Mouse (Mus musculus) left cerebral cortex, postnatal 10 days (tissue): ENCODE results near the gene Isoc2a. TPM values are rescaled to one million over a fixed set of nuclear protein-coding genes. Genes with fewer than 3 reads are reported as not detected.

Source experiments
- DNase-seq, 2 experiments: peaks; one replicate each; pipeline ENCODE4 v3.0.0; 2021 to 2022; ENCODE audit warnings: low spot score in 2 of 2, mixed read lengths in 1 of 2; ENCODE audit errors: extremely low spot score in 1 of 2
- intact Hi-C: fragments of 180-260 bp; cut with DNase I; formaldehyde crosslinking; loops from one replicate; pipeline ENCODE4 v1.15.1; 2025
- total RNA-seq, 2 experiments: library from RNA; stranded (reverse); gene quantifications; 2 replicates each; pipeline ENCODE4 v1.2.3; 2021

Gene Isoc2a
- total RNA-seq, 2 experiments from 2014 or later, result 6.4 to 6.8 TPM

DNA sequence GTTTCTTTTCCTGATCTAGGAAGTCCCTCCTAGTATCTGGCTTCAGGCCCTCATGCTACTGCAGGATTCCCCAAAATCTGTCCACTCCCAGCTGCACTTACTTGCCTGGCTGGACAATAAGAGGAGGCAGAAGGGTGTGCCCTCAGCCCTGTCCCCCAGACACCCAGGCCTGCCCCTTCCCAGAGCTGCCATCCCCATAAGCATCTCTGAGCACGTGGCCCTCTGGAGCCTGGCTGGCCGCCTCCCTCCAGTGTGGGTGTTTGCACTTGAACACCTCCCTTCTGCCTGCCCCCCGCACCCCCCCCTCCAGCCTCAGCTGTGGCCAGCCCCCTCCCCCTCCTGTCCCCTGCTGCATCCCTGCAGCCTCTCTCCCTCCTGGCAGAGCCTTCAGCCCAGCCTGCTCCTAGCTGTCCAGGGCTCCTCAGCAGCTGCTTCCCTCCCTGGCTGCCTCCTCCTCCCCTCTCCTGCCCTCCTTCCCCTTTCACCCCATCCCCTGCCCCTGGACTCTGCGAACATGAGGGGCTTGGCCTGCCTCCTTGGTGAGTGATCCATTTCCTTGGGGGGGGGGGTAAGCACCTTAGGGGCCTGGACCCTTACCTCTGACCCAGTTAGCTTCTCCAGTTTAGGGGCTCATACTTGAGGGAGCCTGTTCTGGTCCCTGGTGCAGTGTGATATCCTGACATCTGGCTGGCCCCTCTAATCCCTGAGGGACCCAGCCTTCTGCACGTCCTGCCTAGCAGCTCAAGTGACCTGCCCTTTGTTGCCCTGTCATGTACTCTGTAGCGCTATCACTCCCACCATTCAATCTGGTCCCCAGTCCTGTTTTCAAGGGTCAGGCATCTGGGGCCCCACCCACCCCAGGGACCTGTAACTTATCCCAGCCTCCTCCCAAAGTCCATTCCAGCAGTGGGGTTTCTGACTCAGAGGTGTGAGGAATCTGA is 48.8 kb downstream of the Isoc2a start, which contains the start of gene Ssc5d:
TSS of gene Ssc5d (plus strand) at position 345 of the 941 bp plus-strand sequence.
- peak in 1 of 2 experiments; percentile 66 for DNase-seq
- intact Hi-C loops, result no loop called here

DNA sequence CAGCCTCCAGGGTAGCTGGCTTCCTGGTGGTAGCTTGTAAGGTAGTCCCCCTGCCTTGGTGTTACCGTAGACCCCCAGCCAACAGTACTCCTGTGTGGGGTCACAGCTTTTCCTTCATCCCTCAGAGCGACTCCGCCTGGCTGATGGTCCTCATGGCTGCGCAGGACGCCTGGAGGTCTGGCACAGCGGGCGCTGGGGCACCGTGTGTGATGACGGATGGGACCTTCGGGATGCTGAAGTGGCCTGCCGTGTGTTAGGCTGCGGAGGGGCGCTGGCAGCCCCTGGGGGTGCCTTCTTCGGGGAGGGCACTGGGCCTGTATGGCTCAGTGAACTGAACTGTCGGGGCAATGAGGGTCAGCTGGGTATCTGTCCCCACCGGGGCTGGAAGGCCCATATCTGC is 49.9 kb downstream of the Isoc2a start:
- intact Hi-C loops, result no loop called here
- DNase-seq, result no peak

DNA sequence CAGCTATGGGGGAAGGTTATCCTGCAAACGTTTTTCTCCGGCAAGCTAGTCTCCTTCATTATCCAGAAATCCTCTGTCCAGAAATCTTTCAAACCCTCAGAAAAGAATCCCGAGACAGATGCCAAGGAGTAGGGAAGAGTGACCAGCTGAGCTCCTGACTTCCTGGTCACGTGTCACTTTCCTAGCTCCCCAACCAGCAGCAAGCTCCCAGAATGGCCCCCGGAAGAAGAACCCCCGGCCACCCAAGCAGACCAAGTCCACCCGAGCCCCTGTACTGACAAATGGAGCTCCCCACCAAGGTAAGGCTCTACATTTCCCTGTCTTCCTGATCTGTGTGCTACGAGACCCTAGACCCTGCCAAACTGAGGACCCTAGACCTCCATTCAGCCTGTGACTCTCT is 50.8 kb downstream of the Isoc2a start:
- intact Hi-C loops, result no loop called here
- no peak for DNase-seq

DNA sequence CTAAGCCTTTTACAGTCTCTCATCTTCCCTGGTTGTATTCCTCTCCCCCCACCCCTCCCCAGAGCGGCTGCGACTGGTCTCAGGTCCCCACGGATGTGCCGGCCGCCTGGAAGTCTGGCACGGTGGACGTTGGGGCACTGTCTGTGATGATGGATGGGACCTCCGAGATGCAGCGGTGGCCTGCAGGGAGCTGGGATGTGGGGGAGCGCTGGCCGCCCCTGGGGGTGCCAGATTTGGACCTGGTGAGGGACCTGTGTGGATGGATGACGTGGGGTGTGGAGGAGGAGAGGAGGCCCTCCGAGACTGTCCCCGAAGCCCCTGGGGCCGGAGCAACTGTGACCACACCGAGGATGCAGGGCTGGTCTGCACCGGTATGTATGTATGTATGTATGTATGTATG is 51.4 kb downstream of the Isoc2a start:
- intact Hi-C loops, result no loop called here
- no peak for DNase-seq

DNA sequence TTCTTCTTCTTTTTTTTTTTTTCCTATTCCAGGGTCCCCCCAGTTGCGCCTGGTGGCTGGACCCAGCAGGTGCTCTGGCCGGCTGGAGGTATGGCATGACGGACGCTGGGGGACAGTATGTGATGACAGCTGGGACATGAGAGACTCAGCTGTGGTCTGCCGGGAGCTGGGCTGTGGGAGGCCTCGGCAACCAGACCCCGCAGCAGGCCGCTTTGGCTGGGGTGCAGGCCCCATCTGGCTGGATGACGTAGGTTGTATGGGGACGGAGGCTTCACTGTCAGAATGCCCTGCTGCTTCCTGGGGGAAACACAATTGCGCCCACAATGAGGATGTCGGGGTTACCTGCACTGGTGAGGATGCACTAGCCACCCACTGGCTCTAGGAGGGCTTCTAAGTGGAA is 56.1 kb downstream of the Isoc2a start:
- DNase-seq, result no peak
- intact Hi-C loops, result no loop called here

DNA sequence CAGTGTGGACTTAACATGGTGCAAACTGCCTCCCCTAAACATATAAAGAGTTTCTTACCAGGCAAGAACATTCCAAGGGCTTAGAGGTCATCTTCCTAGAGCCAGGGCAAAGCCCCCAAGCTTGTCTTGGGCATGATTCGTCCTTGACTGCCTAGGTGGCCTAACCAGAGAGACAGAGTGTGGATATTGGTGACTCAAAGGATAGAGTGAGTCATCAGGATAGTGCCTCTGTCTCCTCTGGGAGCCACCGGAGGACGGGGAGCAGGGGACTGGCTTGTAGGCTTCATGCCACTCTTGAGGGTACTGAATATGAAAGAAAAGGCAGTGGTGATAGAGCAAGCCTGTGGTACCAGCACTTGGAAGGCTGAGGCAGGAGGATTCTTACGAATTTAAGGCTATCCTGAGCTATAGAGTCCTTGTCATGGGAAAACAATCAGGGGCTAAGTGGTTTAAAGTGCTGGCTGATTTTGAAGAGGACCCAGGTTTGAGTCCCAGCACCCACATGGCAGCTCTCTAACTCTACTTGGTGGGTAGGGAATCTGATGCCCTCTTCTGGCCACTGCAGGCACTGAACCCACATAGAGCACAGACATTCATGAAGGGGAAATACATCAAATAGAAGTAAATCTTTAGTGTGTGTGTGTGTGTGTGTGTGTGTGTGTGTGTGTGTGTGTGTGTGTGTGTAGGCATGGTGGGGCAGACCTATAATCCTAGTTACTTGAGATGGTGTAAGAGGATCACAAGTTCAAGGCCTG is 57.4 kb downstream of the Isoc2a start:
- intact Hi-C loops, result no loop called here
- no peak for DNase-seq

DNA sequence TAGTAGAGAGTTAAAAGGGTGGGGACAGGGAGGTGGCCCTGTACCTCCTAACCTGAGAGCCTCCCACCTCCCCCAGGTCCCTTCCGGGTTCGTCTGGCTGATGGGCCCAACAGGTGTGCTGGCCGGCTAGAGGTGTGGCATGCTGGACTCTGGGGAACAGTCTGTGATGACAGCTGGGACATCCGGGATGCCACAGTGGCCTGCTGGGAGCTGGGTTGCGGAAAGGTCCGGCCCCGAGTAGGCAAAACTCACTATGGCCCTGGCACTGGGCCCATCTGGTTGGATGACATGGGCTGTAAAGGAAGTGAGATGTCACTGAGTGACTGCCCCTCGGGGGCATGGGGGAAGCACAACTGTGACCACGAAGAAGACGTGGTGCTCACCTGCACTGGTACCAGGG is 59.9 kb downstream of the Isoc2a start:
- intact Hi-C loops, result no loop called here
- DNase-seq, result no peak

DNA sequence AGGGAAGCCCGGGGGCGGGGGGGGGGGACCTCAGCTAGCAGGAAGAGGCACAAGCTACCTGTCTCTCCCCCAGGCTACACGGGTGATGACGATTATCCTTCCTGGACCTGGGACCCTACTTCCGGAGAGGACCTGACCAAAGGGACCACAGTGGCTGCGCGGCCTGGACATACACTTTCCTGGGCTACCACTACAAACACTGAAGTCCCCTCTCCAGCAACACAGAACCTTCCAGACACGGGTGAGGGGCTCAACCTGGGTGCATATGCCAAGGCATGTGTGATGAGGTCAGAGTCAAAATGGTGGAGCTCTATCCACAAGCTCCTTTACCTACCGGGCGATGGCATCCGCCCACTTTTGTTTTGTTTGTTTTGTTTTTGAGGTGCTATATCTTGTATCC is 60.4 kb downstream of the Isoc2a start:
- intact Hi-C loops, result no loop called here
- no peak for DNase-seq

DNA sequence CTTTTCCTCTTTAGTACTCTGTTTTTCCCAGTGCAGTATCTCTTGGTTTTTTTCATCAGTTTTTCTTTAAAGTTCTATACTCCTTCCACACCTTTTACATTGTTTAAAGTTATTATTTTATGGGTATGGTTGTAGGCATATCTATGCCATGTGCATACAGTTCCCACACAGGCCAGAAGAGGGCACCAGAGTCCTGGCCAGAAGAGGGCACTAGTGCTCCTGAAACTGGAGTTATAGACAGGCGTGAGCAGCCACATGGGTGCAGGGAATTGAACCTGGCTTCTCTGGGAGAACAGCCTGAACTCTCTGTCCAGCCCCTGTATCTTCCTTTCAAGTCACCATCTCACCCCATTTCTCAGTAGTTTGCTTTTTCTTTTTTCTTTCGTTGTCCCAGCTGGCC is 61.5 kb downstream of the Isoc2a start:
- intact Hi-C loops, result no loop called here
- DNase-seq, result peak in 1 of 2 experiments; percentile 77

DNA sequence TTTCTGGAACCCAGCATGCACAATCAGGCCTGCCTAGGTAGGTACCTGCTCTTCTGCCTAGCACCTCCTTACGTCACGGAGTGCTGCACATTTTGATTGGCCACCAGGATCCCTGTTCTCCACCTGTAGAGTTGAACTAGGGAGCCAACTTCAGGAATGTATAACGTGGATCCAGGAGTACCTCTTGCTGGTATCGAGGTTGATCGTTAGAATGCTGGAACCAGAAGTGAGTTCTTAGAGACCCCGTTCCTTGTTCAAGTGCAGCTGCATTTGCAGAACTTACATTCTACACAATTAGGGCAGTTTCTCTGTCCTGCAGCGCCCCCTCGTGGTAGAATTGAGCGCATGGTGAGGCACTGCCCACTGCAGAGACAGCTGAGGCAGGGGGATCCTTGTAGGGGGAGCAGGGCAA is 63.1 kb downstream of the Isoc2a start:
- DNase-seq, result peak; percentile 63 to 77
- intact Hi-C loops, result loop anchor here (5.0 kb wide), 2 partner anchors 73 to 107 kb away; no protein-coding TSS in a partner anchor

DNA sequence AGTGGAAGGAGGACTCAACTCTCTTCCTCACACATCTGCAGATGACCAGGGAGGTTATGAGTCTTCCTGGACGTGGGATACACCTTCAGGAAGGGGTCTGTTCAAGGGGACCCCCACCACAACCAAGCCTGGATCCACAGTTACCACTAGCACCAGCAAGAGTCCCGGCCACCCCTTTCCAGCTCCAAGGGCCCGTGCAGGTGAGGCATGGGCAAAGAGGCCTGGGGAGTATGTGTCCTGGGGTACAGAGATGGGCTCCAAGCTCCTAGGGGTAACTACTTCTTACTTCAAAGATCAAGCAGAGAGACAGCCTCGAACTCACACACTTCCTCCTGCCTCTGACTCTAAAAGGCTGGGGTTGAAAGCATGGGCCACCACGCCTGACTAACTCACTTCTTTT is 65.7 kb downstream of the Isoc2a start:
- no peak for DNase-seq
- intact Hi-C loops, result loop anchor here (5.0 kb wide), 2 partner anchors 75 to 105 kb away; no protein-coding TSS in a partner anchor

DNA sequence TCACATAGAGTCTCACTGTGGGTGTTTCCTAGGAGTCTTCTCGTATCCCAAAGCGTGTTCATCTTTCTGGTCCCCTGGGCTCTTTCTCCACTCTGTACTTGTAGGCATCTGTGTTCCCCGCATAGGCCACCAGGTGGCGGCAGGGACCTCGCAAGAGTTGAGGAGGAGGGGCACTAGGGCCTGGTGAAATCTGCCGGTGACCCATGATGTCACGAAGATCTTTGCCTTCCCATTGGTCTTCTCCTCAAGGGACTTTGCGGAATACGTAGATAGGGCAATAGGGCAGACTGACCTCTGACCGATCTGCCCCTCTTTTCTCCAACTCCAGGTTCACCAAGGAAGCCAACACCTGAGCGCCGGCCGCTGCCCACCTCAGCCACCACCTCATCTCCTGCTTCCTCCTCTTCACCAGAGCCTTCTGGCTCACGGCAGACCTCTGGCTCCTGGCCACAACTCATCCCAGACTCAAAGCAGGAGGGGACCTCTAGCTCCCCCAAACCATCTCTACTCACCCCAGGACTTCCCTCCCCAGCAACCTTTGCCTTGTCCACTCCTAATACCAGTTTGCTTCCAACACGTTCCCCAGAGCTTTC is 66.4 kb downstream of the Isoc2a start:
- peak; percentile 85 to 92 for DNase-seq
- intact Hi-C loops, result loop anchor here (5.0 kb wide), 2 partner anchors 76 to 104 kb away; no protein-coding TSS in a partner anchor

Other genes with a start within 250 kb of the Isoc2a start
- 10 to 100 TPM; 11.8 to 12.2 TPM for gene Tmem86b, start 245.7 kb upstream of the Isoc2a start, total RNA-seq
- 100 to 1,000 TPM; 107 to 111 TPM for gene Ppp6r1, start 218.1 kb upstream of the Isoc2a start, total RNA-seq
- 100 to 1,000 TPM; 111 to 114 TPM for gene Hspbp1, start 192.1 kb upstream of the Isoc2a start, total RNA-seq
- gene Brsk1, start 186.5 kb upstream of the Isoc2a start, total RNA-seq, result 100 to 1,000 TPM; 312 to 319 TPM
- not detected for gene Tmem150b, start 151.9 kb upstream of the Isoc2a start, total RNA-seq
- gene Kmt5c, start 137.0 kb upstream of the Isoc2a start, total RNA-seq, result 10 to 100 TPM; 39.5 to 42.0 TPM
- gene Cox6b2, start 124.1 kb upstream of the Isoc2a start, total RNA-seq, result 1 to 10 TPM; 6.9 to 8.7 TPM
- gene Fam71e2, start 105.9 kb upstream of the Isoc2a start, total RNA-seq, result not detected
- gene Il11, start 94.3 kb upstream of the Isoc2a start, total RNA-seq, result 1 to 10 TPM in 1 of 2 experiments, under 1 TPM in 1; 0.73 to 1.1 TPM
- gene Tmem190, start 94.2 kb upstream of the Isoc2a start, total RNA-seq, result not detected
- gene Tmem238, start 87.5 kb upstream of the Isoc2a start, total RNA-seq, result 1 to 10 TPM; 4.1 to 5.2 TPM
- gene Rpl28, start 84.3 kb upstream of the Isoc2a start, total RNA-seq, result 100 to 1,000 TPM; 484 to 532 TPM
- 100 to 1,000 TPM; 145 to 159 TPM for gene Ube2s, start 64.6 kb upstream of the Isoc2a start, total RNA-seq
- gene Shisa7, start 32.5 kb upstream of the Isoc2a start, total RNA-seq, result 100 to 1,000 TPM; 104 to 111 TPM
- gene Isoc2b, start 6.9 kb upstream of the Isoc2a start, total RNA-seq, result 1 to 10 TPM; 2.0 to 3.4 TPM
- under 1 TPM; 0.26 to 0.36 TPM for gene Gm36210, start 29.4 kb downstream of the Isoc2a start, total RNA-seq
- gene Zfp628, start 38.1 kb downstream of the Isoc2a start, total RNA-seq, result 10 to 100 TPM; 15.2 to 15.3 TPM
- gene Nat14, start 44.9 kb downstream of the Isoc2a start, total RNA-seq, result 10 to 100 TPM; 70.1 to 72.6 TPM
- gene Ssc5d, start 48.6 kb downstream of the Isoc2a start, total RNA-seq, result 1 to 10 TPM; 2.4 to 2.6 TPM
- not detected for gene Sbk2, start 87.3 kb downstream of the Isoc2a start, total RNA-seq
- under 1 TPM; 0.24 to 0.32 TPM for gene Sbk3, start 94.0 kb downstream of the Isoc2a start, total RNA-seq
- gene Zfp579, start 119.0 kb downstream of the Isoc2a start, total RNA-seq, result 10 to 100 TPM; 29.7 to 33.6 TPM
- gene Zfp524, start 137.3 kb downstream of the Isoc2a start, total RNA-seq, result 1 to 10 TPM; 4.0 to 4.4 TPM
- gene Fiz1, start 137.5 kb downstream of the Isoc2a start, total RNA-seq, result 10 to 100 TPM; 22.0 to 23.7 TPM
- not detected for gene Gm44973, start 138.3 kb downstream of the Isoc2a start, total RNA-seq
- 10 to 100 TPM; 35.4 to 36.5 TPM for gene Zfp865, start 143.2 kb downstream of the Isoc2a start, total RNA-seq
- 10 to 100 TPM; 59.7 to 59.9 TPM for gene Ccdc106, start 143.4 kb downstream of the Isoc2a start, total RNA-seq
- not detected for gene 4632433K11Rik, start 157.0 kb downstream of the Isoc2a start, total RNA-seq
- 1 to 10 TPM; 4.1 to 4.8 TPM for gene Zfp784, start 161.3 kb downstream of the Isoc2a start, total RNA-seq
- gene Zfp580, start 174.4 kb downstream of the Isoc2a start, total RNA-seq, result 10 to 100 TPM; 68.9 to 71.0 TPM
- 100 to 1,000 TPM; 170 to 172 TPM for gene U2af2, start 185.0 kb downstream of the Isoc2a start, total RNA-seq
- 100 to 1,000 TPM; 387 to 408 TPM for gene Epn1, start 203.1 kb downstream of the Isoc2a start, total RNA-seq
- not detected for gene Rfpl4, start 239.8 kb downstream of the Isoc2a start, total RNA-seq
- under 1 TPM in 1 of 2 experiments, not detected in 1; 0.71 TPM for gene Rasl2-9, start 248.8 kb downstream of the Isoc2a start, total RNA-seq